Mouse (Mus musculus) retina, embryonic 14.5 days (tissue): ENCODE measurements at regions not wholly inside any gene's neighbourhood (a gene's known extent, or its start where the extent isn't known, plus 50 kb on each side); places are given as distances from the start of the nearest gene placed in this dataset.

Source experiments
- DNase-seq: peaks from one replicate; pipeline ENCODE4 v3.0.0-alpha.2; 2015; ENCODE audit warnings: low spot score

DNA sequence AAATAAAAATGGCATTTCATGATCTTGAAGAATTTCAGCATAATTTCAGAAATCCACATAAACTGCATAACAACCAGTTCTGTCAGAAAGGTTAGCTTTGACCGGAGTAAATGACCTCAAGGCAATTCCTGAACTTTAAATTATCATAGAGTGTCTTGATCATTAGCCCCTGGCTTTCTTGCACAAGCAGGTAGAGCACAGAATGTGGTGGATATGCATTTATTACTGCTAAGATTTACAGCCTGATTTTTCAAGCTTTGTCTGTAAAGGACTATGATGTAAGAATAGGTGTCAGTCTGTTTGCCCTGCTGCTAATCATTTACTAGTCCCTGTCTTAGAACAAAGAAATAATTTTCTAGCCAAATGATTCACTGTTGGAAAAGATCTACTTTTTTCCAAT, 347.3 kb downstream of the Ppp1r3a start:
- DNase-seq: no peak

DNA sequence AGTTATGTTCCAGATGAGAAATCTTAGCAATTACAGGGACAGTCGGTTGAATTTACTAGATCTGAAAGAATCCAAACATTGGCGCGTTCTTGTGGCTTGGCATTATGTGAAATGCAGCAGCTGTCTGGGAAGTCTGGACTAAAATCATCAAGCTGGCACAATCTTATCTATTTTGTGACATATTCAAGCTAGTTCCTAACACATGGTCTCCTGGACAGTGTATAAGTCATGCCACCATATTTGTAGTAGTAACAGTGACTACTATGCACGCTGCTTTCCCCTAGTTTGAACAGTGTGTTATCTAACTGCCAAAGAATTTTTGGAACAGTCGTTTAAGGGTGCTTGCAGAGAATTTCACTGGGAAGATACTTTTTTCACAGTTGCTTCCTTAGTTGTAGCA, 396.8 kb downstream of the Ppp1r3a start:
- no peak for DNase-seq
